Mouse (Mus musculus): ENCODE data around the gene Gm30737. TPM values are rescaled to one million over a fixed set of nuclear protein-coding genes. Genes with fewer than 3 reads are reported as not detected.

The Gm30737 gene
- not detected for total RNA-seq (2023)

GRCm38 (mm10) chrY:14400410-14400809 is at the start of gene Gm30737:
Gene Gm30737, plus strand, starts transcription at chrY:14400710.

